In the genomic region with DNA sequence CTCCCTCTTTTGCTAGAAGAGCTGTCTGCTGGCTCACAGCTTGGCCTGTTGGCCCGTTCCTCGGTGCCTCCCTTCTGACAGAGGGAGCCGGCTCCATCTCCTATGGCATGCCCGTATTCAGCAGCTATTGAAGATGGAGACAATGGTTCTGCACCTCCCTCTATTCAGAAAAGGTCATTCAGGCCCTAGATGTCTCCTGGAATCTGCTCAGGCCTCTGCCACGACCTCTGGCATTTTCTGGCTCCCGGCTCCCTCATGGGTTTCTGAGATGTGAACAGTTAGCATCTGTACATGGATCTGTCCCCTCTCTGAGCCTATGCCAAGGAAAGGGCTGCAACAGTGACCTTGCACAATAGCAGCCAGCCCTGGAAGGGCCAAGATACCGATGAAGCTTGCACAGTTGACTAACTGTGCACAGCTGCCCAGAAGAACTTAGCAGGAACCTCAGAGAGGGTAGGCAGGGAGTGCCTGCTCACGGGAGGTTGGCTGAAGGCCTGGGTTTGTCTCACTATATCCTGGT, we compare ENCODE assay signal across 21 mouse cellular contexts. TPM values are rescaled to one million over a fixed set of nuclear protein-coding genes. Genes with fewer than 3 reads are reported as not detected.
A peak's percentile ranks its signal among the peaks of the same experiment; 100 is the strongest.
DNase-seq lines count a peak whose midpoint lies in the region; ATAC-seq and TF ChIP-seq lines count a peak whose summit lies in the region.
"Had no signal": no experiment of that assay in that cellular context is flagged by ENCODE, and none has a peak within 500 bp of the region (broad histone marks: within the 10 kb centered on the region; RNA-seq: fewer than 3 reads in every experiment).

No protein-coding gene starts in this region.

- WGBS in forebrain, embryonic 10.5 days, result 53% methylated on average over 8 of the region's 8 CpGs
- 28% methylated on average over 8 of the region's 8 CpGs for WGBS in forebrain, embryonic 14.5 days
- WGBS in thymus, adult 2 months, result 86% methylated on average over 8 of the region's 8 CpGs
- 60% methylated on average over 8 of the region's 8 CpGs for WGBS in kidney, embryonic 15.5 days

- peak overlapping the region; percentile 1; the same call in 1 of the 2 replicates for H3K27ac ChIP-seq in forebrain, embryonic 10.5 days
- no peak overlapping the region for H3K27ac ChIP-seq in forebrain, embryonic 14.5 days (ENCODE audit: low read depth, low read length)
- H3K27ac ChIP-seq in thymus, adult 2 months (ENCODE audit: control insufficient read depth, insufficient read depth, low read length), result no peak overlapping the region
- H3K27ac ChIP-seq in kidney, embryonic 15.5 days, result no peak overlapping the region
- H3K27ac ChIP-seq: forebrain, embryonic 13.5 days; heart, embryonic 13.5 days; hindbrain, embryonic 15.5 days; intestine, embryonic 15.5 days; limb, embryonic 13.5 days; liver, embryonic 13.5 days; neural tube, embryonic 12.5 days; stomach, postnatal 0 days had no signal

- no peaks in the 10 kb centered on the region for H3K36me3 ChIP-seq in forebrain, embryonic 10.5 days (replicated peaks)
- H3K36me3 ChIP-seq in forebrain, embryonic 14.5 days (ENCODE audit: control insufficient read depth, insufficient read depth, low read length), result no peaks in the 10 kb centered on the region
- H3K36me3 ChIP-seq in thymus, adult 2 months (ENCODE audit: control insufficient read depth, insufficient read depth, low read length), result no peaks in the 10 kb centered on the region
- no peaks in the 10 kb centered on the region for H3K36me3 ChIP-seq in kidney, embryonic 15.5 days
- H3K36me3 ChIP-seq: heart, embryonic 13.5 days; hindbrain, embryonic 15.5 days; intestine, embryonic 15.5 days; limb, embryonic 13.5 days; liver, embryonic 13.5 days; neural tube, embryonic 12.5 days had no signal

- H3K4me2 ChIP-seq in forebrain, embryonic 14.5 days (ENCODE audit: low read length), result no peak overlapping the region
- H3K4me2 ChIP-seq in kidney, embryonic 15.5 days, result no peak overlapping the region
- H3K4me2 ChIP-seq: forebrain, embryonic 13.5 days; heart, embryonic 13.5 days; hindbrain, embryonic 15.5 days; intestine, embryonic 15.5 days; limb, embryonic 13.5 days; liver, embryonic 13.5 days; neural tube, embryonic 12.5 days had no signal

- no peak for ATAC-seq in forebrain, embryonic 14.5 days
- no peak for ATAC-seq in kidney, embryonic 15.5 days (replicated peaks; ENCODE audit: low FRiP score)
- ATAC-seq: forebrain, embryonic 13.5 days; intestine, embryonic 15.5 days had no signal

- H3K4me1 ChIP-seq in forebrain, embryonic 10.5 days, result peaks cover 8% of the 10 kb centered on the region
- H3K4me1 ChIP-seq in forebrain, embryonic 14.5 days (ENCODE audit: control insufficient read depth, insufficient read depth, low read length), result no peaks in the 10 kb centered on the region
- H3K4me1 ChIP-seq in thymus, adult 2 months (replicated peaks; ENCODE audit: control insufficient read depth, insufficient read depth, low read length), result no peaks in the 10 kb centered on the region
- H3K4me1 ChIP-seq in kidney, embryonic 15.5 days, result no peaks in the 10 kb centered on the region
- H3K4me1 ChIP-seq: forebrain, embryonic 13.5 days; heart, embryonic 13.5 days; hindbrain, embryonic 15.5 days; intestine, embryonic 15.5 days; liver, embryonic 13.5 days; neural tube, embryonic 12.5 days had no signal

- no peak for TF ChIP-seq CTCF in thymus, adult 2 months (IDR thresholded peaks at IDR 0.05; ENCODE audit: borderline replicate concordance, control insufficient read depth, extremely low read depth, insufficient read depth, low read length, poor library complexity)

- H3K9me3 ChIP-seq in forebrain, embryonic 10.5 days, result no peaks in the 10 kb centered on the region
- no peaks in the 10 kb centered on the region for H3K9me3 ChIP-seq in forebrain, embryonic 14.5 days (replicated peaks; ENCODE audit: control insufficient read depth, low read length)
- H3K9me3 ChIP-seq in kidney, embryonic 15.5 days (replicated peaks), result no peaks in the 10 kb centered on the region
- H3K9me3 ChIP-seq: forebrain, embryonic 13.5 days; heart, embryonic 13.5 days; hindbrain, embryonic 15.5 days; intestine, embryonic 15.5 days; limb, embryonic 13.5 days; liver, embryonic 13.5 days; neural tube, embryonic 12.5 days had no signal

- H3K4me3 ChIP-seq in forebrain, embryonic 10.5 days, result no peak overlapping the region
- no peak overlapping the region for H3K4me3 ChIP-seq in forebrain, embryonic 14.5 days (ENCODE audit: low read depth, low read length)
- no peak overlapping the region for H3K4me3 ChIP-seq in thymus, adult 2 months (ENCODE audit: control insufficient read depth, insufficient read depth, low read length)
- no peak overlapping the region for H3K4me3 ChIP-seq in kidney, embryonic 15.5 days (replicated peaks)
- H3K4me3 ChIP-seq: forebrain, embryonic 13.5 days; heart, embryonic 13.5 days; hindbrain, embryonic 15.5 days; intestine, embryonic 15.5 days; limb, embryonic 13.5 days; liver, embryonic 13.5 days; neural tube, embryonic 12.5 days had no signal

- H3K27me3 ChIP-seq in forebrain, embryonic 10.5 days (ENCODE audit: poor library complexity, severe bottlenecking), result no peaks in the 10 kb centered on the region
- H3K27me3 ChIP-seq in forebrain, embryonic 14.5 days (replicated peaks; ENCODE audit: control insufficient read depth, insufficient read depth, low read length), result no peaks in the 10 kb centered on the region
- H3K27me3 ChIP-seq in thymus, adult 2 months (ENCODE audit: control insufficient read depth, insufficient read depth, low read length), result no peaks in the 10 kb centered on the region
- no peaks in the 10 kb centered on the region for H3K27me3 ChIP-seq in kidney, embryonic 15.5 days
- H3K27me3 ChIP-seq: forebrain, embryonic 13.5 days; heart, embryonic 13.5 days; hindbrain, embryonic 15.5 days; intestine, embryonic 15.5 days; limb, embryonic 13.5 days; liver, embryonic 13.5 days; neural tube, embryonic 12.5 days had no signal

- H3K9ac ChIP-seq in forebrain, embryonic 14.5 days (ENCODE audit: low read length), result no peak overlapping the region
- no peak overlapping the region for H3K9ac ChIP-seq in kidney, embryonic 15.5 days
- H3K9ac ChIP-seq: forebrain, embryonic 13.5 days; heart, embryonic 13.5 days; hindbrain, embryonic 15.5 days; intestine, embryonic 15.5 days; limb, embryonic 13.5 days; liver, embryonic 13.5 days; neural tube, embryonic 12.5 days had no signal

- DNase-seq in forebrain, embryonic 10.5 days (ENCODE audit: extremely low spot score, low spot score), result no peak
- no peak for DNase-seq in forebrain, embryonic 14.5 days (ENCODE audit: low spot score)
- DNase-seq in NIH3T3 (ENCODE audit: low read depth) (peak; percentile 19), adipocyte (ENCODE audit: low spot score) (peak; percentile 76)
- peak; percentile 4 for DNase-seq in ovary, postnatal 10 days (ENCODE audit: low spot score)
- no peak for DNase-seq in thymus, adult 2 months
- DNase-seq: cerebellum, adult 18-20 months; gastrocnemius, postnatal 10 days; heart, adult 11 months; kidney, adult 9 months; kidney, postnatal 4 days; liver, embryonic 13.5 days; right cerebral cortex, postnatal 25 days had no signal

- no peak for TF ChIP-seq POLR2A in thymus, adult 2 months (IDR thresholded peaks at IDR 0.05; ENCODE audit: control insufficient read depth, extremely low read depth, insufficient read depth, low read length, poor library complexity)

RNA-seq across cellular contexts. Expression of a gene that starts 45.5 kb away (rescaled TPM):
- 1.7 and 2.3 TPM in 2 replicates for polyA plus RNA-seq in forebrain, embryonic 10.5 days (2016; fragmentation: Nextera tagmentation; extraction: Ambion mirVana)
- 2.4 and 2.5 TPM in 2 replicates for polyA plus RNA-seq in forebrain, embryonic 14.5 days (2014; fragmentation: Nextera tagmentation; extraction: Ambion mirVana)
- polyA plus RNA-seq in thymus, adult 2 months (2012; rRNA removed), result 3.0 and 5.3 TPM in 2 replicates
- 7.8 and 9.0 TPM in 2 replicates for polyA plus RNA-seq in kidney, embryonic 15.5 days (2015; fragmentation: Nextera tagmentation; extraction: Ambion mirVana)

Comparison
In these comparisons a context has a peak if more than half of its experiments do, and no peak if none do; other contexts are left out.
1. DNase-seq: peak in NIH3T3 (single experiment), adipocyte (single experiment) and ovary, postnatal 10 days (single experiment); none in forebrain, embryonic 10.5 days (single experiment), forebrain, embryonic 14.5 days (single experiment) and thymus, adult 2 months (single experiment).